Mouse (Mus musculus): Measurements from ENCODE around the gene Usp53.

DNA sequence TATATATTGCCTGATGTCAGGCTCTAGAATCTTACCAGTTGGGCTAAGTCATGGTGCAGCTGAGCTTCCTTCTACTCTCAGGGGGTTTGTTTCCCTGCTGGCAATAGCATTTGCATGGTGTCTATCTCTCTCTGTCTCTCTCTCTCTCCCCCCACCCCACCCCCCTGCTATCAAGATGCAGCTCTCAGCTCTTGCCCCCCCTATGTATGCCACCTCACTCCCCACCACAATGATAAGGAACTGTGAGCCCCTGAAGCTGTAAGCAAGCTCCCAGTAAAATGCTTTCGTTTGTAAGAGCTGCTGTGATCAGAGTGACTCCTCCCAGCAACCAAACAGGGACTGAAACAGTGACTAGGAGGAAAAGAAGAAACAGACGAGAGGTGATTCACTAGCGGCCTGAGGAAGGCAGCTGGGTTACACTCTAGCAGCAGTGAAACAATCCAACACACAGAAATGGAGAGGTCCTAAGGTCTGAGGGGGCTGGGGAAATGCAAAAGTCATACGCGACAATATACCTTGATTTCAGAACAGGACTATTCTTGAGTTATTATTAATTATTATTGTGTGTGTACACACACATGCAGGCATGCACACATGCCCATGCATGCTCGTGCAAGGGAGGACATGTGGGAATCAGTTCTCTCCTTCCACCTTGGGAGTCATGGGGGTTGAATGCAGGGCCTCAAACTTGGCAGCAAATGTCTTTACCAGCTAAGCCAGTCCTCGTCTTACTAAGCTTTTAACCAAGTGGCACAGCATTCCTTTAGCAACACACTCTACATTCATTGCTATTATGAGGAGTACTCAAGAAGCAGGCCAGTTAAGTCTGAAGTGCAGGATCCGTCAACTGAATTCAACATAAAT is 63.5 kb downstream of the Usp53 start:
- TF ChIP-seq ZNF384 (IDR thresholded peaks at IDR 0.05; ENCODE audit: low read depth, low read length) (no peak), CHD2 (IDR thresholded peaks at IDR 0.05; ENCODE audit: low read depth, low read length) (no peak), MAFK (IDR thresholded peaks at IDR 0.05; ENCODE audit: insufficient read depth, low read depth, low read length) (no peak)
